Mouse (Mus musculus) spleen, postnatal 36 days (tissue): ENCODE results near the gene 1700069L16Rik.

ENCODE experiments used
- DNase-seq, 2 experiments: peaks; one replicate each; pipeline ENCODE4 v3.0.0; 2022; ENCODE audit warnings: low spot score in 2 of 2, mixed read lengths in 1 of 2

Gene 1700069L16Rik

DNA sequence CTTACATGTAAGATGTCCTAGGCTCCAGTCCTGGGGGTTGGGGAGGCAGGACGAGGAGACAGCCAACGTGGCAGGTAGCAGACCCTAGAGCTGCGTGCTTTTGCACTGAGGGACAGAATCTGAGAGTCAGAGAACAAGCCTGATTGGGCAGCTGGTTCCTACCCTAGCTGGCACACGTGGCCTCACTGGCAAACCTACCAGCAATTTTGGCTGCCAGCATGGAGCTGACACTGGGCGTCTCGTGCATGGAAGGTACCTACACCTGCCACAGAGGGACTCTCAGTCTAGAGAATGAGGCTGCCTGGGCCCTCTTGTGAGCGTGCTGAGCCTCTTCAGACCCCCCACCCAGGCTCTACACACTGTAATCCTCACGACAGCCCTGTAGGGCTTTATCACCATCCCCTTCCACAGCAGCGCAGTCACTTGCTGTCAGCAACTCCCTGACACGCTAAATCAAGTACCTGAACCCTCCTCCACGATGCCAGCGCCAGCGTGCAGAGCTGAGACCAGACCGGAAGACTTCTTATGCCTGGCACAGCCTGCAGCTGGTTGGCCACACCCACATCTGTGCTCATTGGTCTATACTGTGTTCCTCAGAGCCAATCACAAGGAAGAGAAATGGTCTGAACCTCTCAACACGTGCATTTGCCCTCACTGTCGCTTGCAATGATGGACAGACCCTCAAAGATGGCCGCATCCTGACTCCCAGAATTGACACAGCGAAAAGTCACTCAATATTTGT lies 81.3 kb downstream of the 1700069L16Rik start:
- DNase-seq: peak in 1 of 2 experiments; percentile 10
